Mouse (Mus musculus) liver (tissue): ENCODE measurements at regions not wholly inside any gene's neighbourhood (a gene's known extent, or its start where the extent isn't known, plus 50 kb on each side); places are given as distances from the start of the nearest gene placed in this dataset.

ENCODE experiments used
- DNase-seq: peaks from one replicate; pipeline ENCODE4 v3.0.0-alpha.2; 2020; ENCODE audit warnings: mixed read lengths

DNA sequence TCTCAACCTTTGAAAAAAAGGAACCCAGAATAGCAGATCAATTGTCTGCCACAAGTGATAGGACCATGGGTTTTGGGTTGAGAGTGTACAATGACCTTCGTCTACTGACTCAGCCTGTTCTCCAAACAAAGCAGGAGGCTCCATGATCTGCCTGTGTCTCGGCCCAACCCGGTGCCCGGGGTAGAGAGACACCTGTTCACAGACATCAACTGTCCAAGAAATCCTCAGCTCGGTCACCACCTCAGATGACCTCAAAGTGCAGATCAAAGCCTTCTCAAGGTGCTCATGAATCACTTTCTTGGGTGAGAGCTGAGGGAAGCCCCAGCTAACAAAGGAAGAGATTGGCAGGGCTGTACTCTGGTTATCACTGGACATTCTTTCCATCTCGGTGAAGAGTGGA lies 108.1 kb upstream of the Ctnnb1 start:
- no peak for DNase-seq

GRCm38 (mm10) chr9:120823397-120823796 lies 105.6 kb upstream of the Ctnnb1 start:
- DNase-seq = no peak

DNA sequence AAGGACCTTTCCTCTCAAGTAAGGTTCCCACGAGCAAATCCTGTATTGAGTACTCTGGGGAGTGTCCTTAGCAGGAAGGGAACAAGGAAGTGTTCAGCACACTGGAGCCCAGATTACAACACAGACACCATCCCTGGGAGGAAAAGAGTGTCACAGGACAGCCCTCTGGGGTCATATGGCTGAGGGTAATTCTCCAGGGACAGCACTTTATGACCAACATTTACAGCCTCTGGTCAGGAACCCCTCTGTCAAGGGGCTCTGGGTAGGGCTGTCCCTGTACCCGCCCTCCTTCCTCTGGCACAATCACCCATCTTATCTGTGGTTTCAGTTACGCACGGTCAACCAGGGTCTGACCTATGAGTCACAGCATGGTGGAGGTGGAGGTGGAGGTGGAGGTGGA lies 102.8 kb upstream of the Ctnnb1 start:
- no peak for DNase-seq

DNA sequence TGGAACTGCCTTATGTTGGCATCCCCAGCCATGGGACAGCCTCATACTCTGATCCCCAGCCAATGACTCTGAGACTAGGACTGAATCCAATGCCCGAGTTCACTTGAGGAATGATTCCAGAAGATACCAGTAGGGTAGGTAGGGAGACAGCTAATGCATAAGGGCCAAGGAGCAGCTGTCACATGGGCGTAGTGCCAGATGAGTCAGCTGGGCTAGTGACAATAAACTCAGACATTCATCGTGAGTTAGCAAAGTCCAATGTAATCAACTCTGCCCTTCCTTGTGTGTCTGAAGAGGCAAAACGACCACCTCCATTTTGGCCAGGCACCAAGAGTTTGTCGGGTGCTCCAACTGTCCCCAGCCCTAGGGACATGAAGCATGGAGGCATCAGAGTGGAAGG lies 98.5 kb upstream of the Ctnnb1 start:
- no peak for DNase-seq

DNA sequence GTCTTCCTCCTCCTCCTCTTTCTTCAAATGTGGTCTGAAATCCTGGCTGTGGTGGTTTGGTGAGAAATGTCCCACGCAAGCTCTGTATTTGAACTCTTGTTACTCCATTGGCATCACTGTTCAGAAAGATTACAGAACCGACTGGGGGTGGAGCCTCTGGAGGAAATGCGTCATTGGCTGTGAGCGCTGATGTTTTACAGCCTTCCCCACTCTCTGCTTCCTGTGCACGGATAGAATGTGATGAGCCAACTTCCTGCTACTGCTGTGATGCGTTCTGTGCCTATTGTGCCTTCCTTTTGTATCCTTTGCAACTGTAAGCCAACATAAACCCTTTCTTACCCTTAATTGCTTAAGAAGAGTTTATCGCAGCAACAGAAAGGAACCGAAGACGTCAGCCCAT lies 94.8 kb upstream of the Ctnnb1 start:
- no peak for DNase-seq

DNA sequence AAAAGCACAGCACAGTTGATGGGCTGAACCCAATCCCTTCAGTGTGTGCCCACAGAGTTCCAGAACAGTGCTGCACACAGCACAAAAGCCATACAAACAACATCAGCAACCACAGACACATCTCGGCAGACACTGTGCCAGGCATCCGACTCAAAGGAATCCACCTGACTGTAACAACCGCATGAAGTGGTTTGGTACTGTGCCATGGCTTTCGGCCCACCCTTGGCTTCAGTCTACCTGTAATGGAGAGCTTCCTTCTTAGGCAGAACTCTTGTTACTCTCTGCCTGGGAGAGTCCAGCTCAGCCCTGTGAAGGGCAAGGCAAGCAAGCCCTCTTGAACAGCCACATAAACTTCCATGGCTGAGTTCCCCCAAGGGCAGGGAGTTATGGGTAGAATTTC lies 93.4 kb upstream of the Ctnnb1 start:
- no peak for DNase-seq

GRCm38 (mm10) chr9:120837431-120838150 lies 91.4 kb upstream of the Ctnnb1 start:
- DNase-seq = no peak

DNA sequence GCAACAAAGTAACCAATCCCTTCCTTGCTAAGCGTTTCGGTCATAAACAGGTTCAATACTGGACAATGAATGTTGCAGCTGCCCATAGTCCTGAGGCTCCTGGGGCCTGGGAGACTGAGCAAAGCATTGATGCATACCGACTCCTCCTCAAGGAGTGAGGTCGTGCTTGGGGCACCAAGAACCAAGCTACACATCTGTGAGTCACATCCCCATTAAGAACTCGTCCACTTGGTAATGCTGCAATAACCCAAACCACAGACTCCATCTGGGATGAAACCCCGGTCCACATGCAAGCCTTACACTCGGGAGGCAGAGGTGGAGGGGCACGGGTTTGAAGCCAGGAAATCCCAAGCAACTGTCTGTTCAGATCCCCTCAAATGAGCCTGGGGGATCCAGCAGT lies 85.3 kb upstream of the Ctnnb1 start:
- no peak for DNase-seq

DNA sequence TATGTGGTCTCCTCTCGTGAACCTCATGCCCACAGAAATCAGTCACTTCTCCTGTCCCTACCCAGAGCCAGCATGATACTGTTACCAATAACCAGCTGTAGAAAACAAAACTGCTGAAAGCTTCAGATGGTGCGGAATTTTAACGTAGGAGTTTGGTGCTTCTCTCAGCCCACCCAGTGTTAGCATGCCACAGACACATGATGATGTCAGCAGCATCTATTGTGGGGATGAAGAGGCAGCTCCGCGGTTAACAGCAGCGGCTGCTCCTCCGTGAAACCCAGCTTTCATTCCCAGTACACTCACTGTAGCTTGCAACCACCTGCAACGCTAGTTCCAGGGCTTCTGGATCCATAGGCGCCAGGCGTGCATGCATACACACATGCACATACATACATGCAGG lies 83.5 kb upstream of the Ctnnb1 start:
- DNase-seq = no peak

- no peak for DNase-seq
Observed at GRCm38 (mm10) chr9:120847649-120848048, 81.4 kb upstream of the Ctnnb1 start.

DNA sequence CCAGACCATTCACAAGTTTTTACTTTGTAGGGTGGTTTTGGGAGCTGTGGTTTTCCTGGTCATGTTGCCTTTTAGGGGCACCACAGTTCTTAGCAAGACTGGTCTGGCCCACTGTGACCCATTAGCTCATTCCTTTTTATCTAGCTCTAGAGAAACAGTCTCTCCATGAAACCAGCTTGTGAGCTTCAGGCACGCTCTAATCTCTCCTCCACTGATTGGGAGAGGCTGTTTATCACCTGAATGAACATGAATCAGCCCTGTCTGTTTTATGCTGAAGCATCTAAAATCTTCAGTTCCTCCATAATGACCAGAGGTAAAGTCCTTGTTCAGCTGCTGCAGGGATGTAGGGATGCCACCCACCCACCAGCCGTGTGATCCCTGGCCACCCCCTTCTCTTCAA lies 80.1 kb upstream of the Ctnnb1 start:
- DNase-seq = no peak

GRCm38 (mm10) chr9:120850092-120850491 lies 78.9 kb upstream of the Ctnnb1 start:
- DNase-seq = no peak

DNA sequence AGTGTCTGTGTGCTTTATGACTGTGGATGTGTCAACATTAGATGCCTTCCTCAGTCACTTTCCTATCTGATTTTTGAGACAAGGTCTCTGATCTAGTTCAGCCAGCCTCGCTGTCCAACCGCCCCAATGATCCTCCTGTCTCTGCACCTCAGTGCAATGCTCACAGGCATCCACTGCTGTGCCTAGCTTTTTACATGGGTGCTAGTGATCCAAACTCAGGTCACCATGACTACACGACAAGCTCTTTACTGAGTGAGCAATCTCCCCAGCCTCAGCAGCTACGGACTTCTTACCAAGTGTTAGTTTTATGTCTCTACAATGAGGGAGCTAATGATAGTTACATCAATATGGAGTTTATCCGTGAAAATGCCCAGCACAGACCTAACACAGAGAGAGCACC lies 77.1 kb upstream of the Ctnnb1 start:
- no peak for DNase-seq

DNA sequence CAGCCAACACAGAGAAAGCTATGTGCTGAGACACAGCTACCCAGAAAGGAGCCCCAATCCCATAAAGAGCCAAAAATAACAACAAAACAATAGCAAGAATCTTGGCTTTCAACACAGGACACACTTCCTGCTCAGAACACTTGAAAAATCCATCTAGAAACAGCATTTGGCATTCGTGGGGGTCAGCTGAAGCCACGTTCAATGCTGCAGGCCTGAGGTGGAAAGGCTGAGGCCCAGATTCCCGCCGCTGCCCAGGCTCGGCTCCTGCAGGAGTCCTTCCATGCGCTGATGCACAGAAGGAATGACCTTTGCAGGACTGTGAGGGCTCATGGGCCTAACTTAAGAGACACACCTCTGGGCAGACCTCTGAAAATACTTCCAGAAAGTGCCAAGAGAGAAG lies 76.4 kb upstream of the Ctnnb1 start:
- DNase-seq = no peak

- no peak for DNase-seq
Observed at GRCm38 (mm10) chr9:120853032-120853597, 75.9 kb upstream of the Ctnnb1 start.

- DNase-seq = no peak
Observed at GRCm38 (mm10) chr9:120854351-120854750, 74.7 kb upstream of the Ctnnb1 start.

GRCm38 (mm10) chr9:120855293-120856050 lies 73.5 kb upstream of the Ctnnb1 start:
- no peak for DNase-seq

GRCm38 (mm10) chr9:120857849-120858510 lies 71.0 kb upstream of the Ctnnb1 start:
- DNase-seq = no peak

GRCm38 (mm10) chr9:120860969-120861595 lies 67.9 kb upstream of the Ctnnb1 start:
- no peak for DNase-seq

DNA sequence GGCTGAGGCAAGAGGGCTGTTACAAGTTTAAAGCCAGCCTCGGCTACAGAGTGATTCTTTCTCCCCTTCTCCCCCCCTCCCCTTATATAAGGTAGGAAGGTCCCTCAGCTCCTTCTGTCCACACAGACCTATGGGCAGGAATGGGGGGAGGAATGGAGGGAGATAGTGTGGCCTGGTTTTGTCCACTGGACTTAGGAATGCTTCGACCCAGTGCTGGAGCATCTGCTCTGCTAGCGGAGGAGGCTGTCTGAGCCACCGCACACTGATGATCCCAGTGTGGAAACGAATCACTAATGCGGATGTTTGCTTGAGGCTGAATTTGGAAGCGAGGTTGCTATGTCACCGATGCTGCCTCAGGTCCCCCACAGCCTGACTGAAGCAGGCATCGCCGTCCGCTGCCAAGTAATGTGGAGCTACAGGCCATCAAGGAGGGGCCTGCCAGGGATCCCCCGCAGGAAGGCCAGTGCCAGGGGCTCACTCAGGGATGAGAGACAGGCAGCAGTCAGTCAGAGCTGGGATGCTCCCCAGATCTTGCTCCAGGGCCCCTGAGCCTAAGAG lies 67.1 kb upstream of the Ctnnb1 start:
- no peak for DNase-seq

DNA sequence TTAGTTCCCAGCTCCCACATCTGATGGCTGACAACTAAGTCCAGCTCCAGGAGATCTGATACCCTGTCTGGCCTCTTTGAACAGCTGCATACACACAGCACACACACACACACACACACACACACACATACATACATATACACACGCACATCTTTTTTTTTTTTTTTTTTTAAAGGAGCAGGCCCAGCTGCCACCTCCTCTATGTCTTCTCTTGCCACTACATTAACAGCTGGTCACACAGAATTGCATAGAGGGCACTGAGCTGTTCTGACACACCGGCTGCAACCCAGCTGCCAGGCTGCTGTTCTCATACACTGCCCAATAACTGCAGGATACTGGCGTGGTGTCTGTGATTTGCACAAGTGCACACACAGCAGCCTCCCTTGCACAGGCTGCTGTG lies 64.6 kb upstream of the Ctnnb1 start:
- DNase-seq = no peak

DNA sequence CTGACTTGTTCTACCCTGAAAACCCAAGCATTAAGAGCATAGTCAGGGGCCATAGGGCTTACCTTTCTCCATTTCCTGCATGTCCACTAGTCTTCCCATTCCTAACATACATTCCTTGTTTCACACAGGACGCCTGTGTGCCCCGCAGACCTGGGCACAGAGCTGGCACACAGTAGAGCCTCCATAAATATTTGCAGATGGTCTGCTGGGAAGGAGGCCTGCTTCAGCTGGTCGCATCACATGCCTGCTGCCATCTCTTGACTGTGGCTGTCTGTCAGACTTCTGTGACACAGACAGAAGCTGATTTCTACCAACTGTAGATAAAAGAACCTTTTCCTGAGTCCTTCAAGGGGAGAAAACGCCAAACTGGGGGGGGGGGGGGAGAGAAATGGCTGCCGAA lies 62.8 kb upstream of the Ctnnb1 start:
- DNase-seq = no peak

- DNase-seq = peak; percentile 42
Observed at GRCm38 (mm10) chr9:120866709-120867108, 62.3 kb upstream of the Ctnnb1 start.
